Mouse (Mus musculus) bone marrow macrophage, adult 2 months (primary cell): ENCODE data around the gene Cbfb.

Experiments used
- CTCF ChIP-seq: IDR thresholded peaks from 2 replicates; pipeline ENCODE4 v1.5.1; 2012; ENCODE audit warnings: low read depth, mild to moderate bottlenecking, low read length, moderate library complexity
- POLR2A ChIP-seq: IDR thresholded peaks from 2 replicates; pipeline ENCODE4 v1.6.1; 2012; ENCODE audit warnings: mild to moderate bottlenecking, low read depth, low read length, borderline replicate concordance

GRCm38 (mm10) chr8:105151654-105152053 lies 18.8 kb upstream of the Cbfb start:
- TF ChIP-seq CTCF (no peak), POLR2A (no peak)
